Mouse (Mus musculus): ENCODE measurements around the gene Abcg5. TPM values are rescaled to one million over a fixed set of nuclear protein-coding genes. Genes with fewer than 3 reads are reported as not detected.

The Abcg5 gene
- total RNA-seq, 1 experiment, result 0.27 TPM

- in situ Hi-C loops (cut with MboI; ENCODE audit: low sequenced_read_pairs in 2 of 2, unreplicated experiment in 2 of 2), result no loop called here
- Histone ChIP-seq H3K4me3 (ENCODE audit: insufficient read depth in 1 of 2, low read depth in 1 of 2, low read length in 2 of 2, poor library complexity in 1 of 2, severe bottlenecking in 1 of 2) (no peak overlapping the region), H3K9me3 (ENCODE audit: control insufficient read depth, insufficient read depth, low read depth, low read length) (no peaks in the 10 kb centered on the region), H3K9ac (ENCODE audit: insufficient read depth, low read depth, low read length, poor library complexity, severe bottlenecking) (no peak overlapping the region), H3K4me1 (ENCODE audit: control insufficient read depth in 2 of 2, insufficient read depth in 2 of 2, low read length in 2 of 2, poor library complexity in 1 of 2) (peaks cover 0 to 3% of the 10 kb centered on the region in 2 experiments; a peak in 1 of 4 replicates), H3K27ac (ENCODE audit: insufficient read depth, low read depth, low read length, poor library complexity, severe bottlenecking) (no peak overlapping the region), H3K36me3 (ENCODE audit: control insufficient read depth, insufficient read depth, low read length, poor library complexity, severe bottlenecking) (no peaks in the 10 kb centered on the region)
- TF ChIP-seq ZNF384 (IDR thresholded peaks at IDR 0.05; ENCODE audit: low read depth, low read length), result no peak
- no peak for TF ChIP-seq ZC3H11A (IDR thresholded peaks at IDR 0.05; ENCODE audit: borderline replicate concordance, low read depth, low read length)
- TF ChIP-seq HCFC1 (IDR thresholded peaks at IDR 0.05; ENCODE audit: borderline replicate concordance, insufficient read depth, low read length), result no peak
- TF ChIP-seq MAFK (IDR thresholded peaks at IDR 0.05; ENCODE audit: insufficient read depth, low read depth, low read length), result no peak
- TF ChIP-seq CHD2 (IDR thresholded peaks at IDR 0.05; ENCODE audit: low read depth, low read length), result no peak
- no peak for DNase-seq (ENCODE audit: low read depth, low spot score)
Observed at GRCm38 (mm10) chr17:84650302-84651017, 32.4 kb downstream of the Abcg5 start.

GRCm38 (mm10) chr17:84647630-84648029, 35.2 kb downstream of the Abcg5 start:
- Histone ChIP-seq H3K27ac (ENCODE audit: insufficient read depth, low read depth, low read length, poor library complexity, severe bottlenecking) (no peak overlapping the region), H3K9me3 (ENCODE audit: control insufficient read depth, insufficient read depth, low read depth, low read length) (no peaks in the 10 kb centered on the region), H3K4me1 (ENCODE audit: control insufficient read depth in 2 of 2, insufficient read depth in 2 of 2, low read length in 2 of 2, poor library complexity in 1 of 2) (peaks cover 0 to 13% of the 10 kb centered on the region in 2 experiments; a peak in 2 of 4 replicates), H3K4me3 (ENCODE audit: insufficient read depth in 1 of 2, low read depth in 1 of 2, low read length in 2 of 2, poor library complexity in 1 of 2, severe bottlenecking in 1 of 2) (no peak overlapping the region), H3K9ac (ENCODE audit: insufficient read depth, low read depth, low read length, poor library complexity, severe bottlenecking) (no peak overlapping the region), H3K36me3 (ENCODE audit: control insufficient read depth, insufficient read depth, low read length, poor library complexity, severe bottlenecking) (no peaks in the 10 kb centered on the region)
- in situ Hi-C loops (cut with MboI; ENCODE audit: low sequenced_read_pairs in 2 of 2, unreplicated experiment in 2 of 2), result no loop called here
- no peak for DNase-seq (ENCODE audit: low read depth, low spot score)
- no peak for TF ChIP-seq ZC3H11A (IDR thresholded peaks at IDR 0.05; ENCODE audit: borderline replicate concordance, low read depth, low read length)
- no peak for TF ChIP-seq HCFC1 (IDR thresholded peaks at IDR 0.05; ENCODE audit: borderline replicate concordance, insufficient read depth, low read length)
- no peak for TF ChIP-seq ZNF384 (IDR thresholded peaks at IDR 0.05; ENCODE audit: low read depth, low read length)

- Histone ChIP-seq H3K4me1 (ENCODE audit: control insufficient read depth in 2 of 2, insufficient read depth in 2 of 2, low read length in 2 of 2, poor library complexity in 1 of 2) (peaks cover 0 to 13% of the 10 kb centered on the region in 2 experiments; a peak in 2 of 4 replicates), H3K9ac (ENCODE audit: insufficient read depth, low read depth, low read length, poor library complexity, severe bottlenecking) (no peak overlapping the region), H3K4me3 (ENCODE audit: insufficient read depth in 1 of 2, low read depth in 1 of 2, low read length in 2 of 2, poor library complexity in 1 of 2, severe bottlenecking in 1 of 2) (no peak overlapping the region), H3K27ac (ENCODE audit: insufficient read depth, low read depth, low read length, poor library complexity, severe bottlenecking) (no peak overlapping the region), H3K9me3 (ENCODE audit: control insufficient read depth, insufficient read depth, low read depth, low read length) (no peaks in the 10 kb centered on the region), H3K36me3 (ENCODE audit: control insufficient read depth, insufficient read depth, low read length, poor library complexity, severe bottlenecking) (no peaks in the 10 kb centered on the region)
- TF ChIP-seq ZNF384 (IDR thresholded peaks at IDR 0.05; ENCODE audit: low read depth, low read length) (no peak), HCFC1 (IDR thresholded peaks at IDR 0.05; ENCODE audit: borderline replicate concordance, insufficient read depth, low read length) (no peak), ZC3H11A (IDR thresholded peaks at IDR 0.05; ENCODE audit: borderline replicate concordance, low read depth, low read length) (no peak), CHD2 (IDR thresholded peaks at IDR 0.05; ENCODE audit: low read depth, low read length) (no peak), MAFK (IDR thresholded peaks at IDR 0.05; ENCODE audit: insufficient read depth, low read depth, low read length) (no peak)
- in situ Hi-C loops (cut with MboI; ENCODE audit: low sequenced_read_pairs in 2 of 2, unreplicated experiment in 2 of 2), result no loop called here
- DNase-seq (ENCODE audit: low read depth, low spot score), result no peak
Observed at GRCm38 (mm10) chr17:84646477-84646876, 36.3 kb downstream of the Abcg5 start.

GRCm38 (mm10) chr17:84645894-84646293, 36.9 kb downstream of the Abcg5 start:
- no peak overlapping the region for H3K4me3 ChIP-seq (ENCODE audit: insufficient read depth in 1 of 2, low read depth in 1 of 2, low read length in 2 of 2, poor library complexity in 1 of 2, severe bottlenecking in 1 of 2)
- no peaks in the 10 kb centered on the region for H3K9me3 ChIP-seq (ENCODE audit: control insufficient read depth, insufficient read depth, low read depth, low read length)
- H3K27ac ChIP-seq (ENCODE audit: insufficient read depth, low read depth, low read length, poor library complexity, severe bottlenecking), result no peak overlapping the region
- no peak for DNase-seq (ENCODE audit: low read depth, low spot score)
- TF ChIP-seq MAFK (IDR thresholded peaks at IDR 0.05; ENCODE audit: insufficient read depth, low read depth, low read length) (no peak), CHD2 (IDR thresholded peaks at IDR 0.05; ENCODE audit: low read depth, low read length) (no peak), HCFC1 (IDR thresholded peaks at IDR 0.05; ENCODE audit: borderline replicate concordance, insufficient read depth, low read length) (no peak), ZNF384 (IDR thresholded peaks at IDR 0.05; ENCODE audit: low read depth, low read length) (no peak), ZC3H11A (IDR thresholded peaks at IDR 0.05; ENCODE audit: borderline replicate concordance, low read depth, low read length) (no peak)
- H3K4me1 ChIP-seq (ENCODE audit: control insufficient read depth in 2 of 2, insufficient read depth in 2 of 2, low read length in 2 of 2, poor library complexity in 1 of 2), result peaks cover 0 to 13% of the 10 kb centered on the region in 2 experiments; a peak in 2 of 4 replicates
- no peak overlapping the region for H3K9ac ChIP-seq (ENCODE audit: insufficient read depth, low read depth, low read length, poor library complexity, severe bottlenecking)
- no peaks in the 10 kb centered on the region for H3K36me3 ChIP-seq (ENCODE audit: control insufficient read depth, insufficient read depth, low read length, poor library complexity, severe bottlenecking)
- in situ Hi-C loops (cut with MboI; ENCODE audit: low sequenced_read_pairs in 2 of 2, unreplicated experiment in 2 of 2), result no loop called here

All from ES-E14 (cell line).